Mouse (Mus musculus) embryo, embryonic 11.5 days (tissue): ENCODE data around the gene Mettl16.
"Not testable (repeated sequence)": the region's sequence is repeated elsewhere in the genome, so short reads cannot be mapped to it uniquely, and the experiment has no call there.

Source experiments
- DNase-seq: peaks from one replicate; pipeline ENCODE4 v3.0.0-alpha.2; 2012; ENCODE audit warnings: low read depth, low spot score

The Mettl16 gene

GRCm38 (mm10) chr11:74772386-74772785, 1.8 kb downstream of the Mettl16 start:
- no peak for DNase-seq

GRCm38 (mm10) chr11:74792874-74793273, 22.2 kb downstream of the Mettl16 start:
- no peak for DNase-seq

- no peak for DNase-seq
Measured at GRCm38 (mm10) chr11:74800658-74801057, 30.0 kb downstream of the Mettl16 start.

GRCm38 (mm10) chr11:74804081-74804627, 33.5 kb downstream of the Mettl16 start:
- no peak for DNase-seq

- no peak for DNase-seq
Measured at GRCm38 (mm10) chr11:74807246-74807882, 36.7 kb downstream of the Mettl16 start.

- DNase-seq: no peak
Measured at GRCm38 (mm10) chr11:74808251-74808853, 37.7 kb downstream of the Mettl16 start.

GRCm38 (mm10) chr11:74810134-74810533, 39.5 kb downstream of the Mettl16 start:
- DNase-seq: no peak

GRCm38 (mm10) chr11:74811027-74811426, 40.4 kb downstream of the Mettl16 start:
- not testable (repeated sequence) for DNase-seq

- no peak for DNase-seq
Measured at GRCm38 (mm10) chr11:74811538-74811937, 40.9 kb downstream of the Mettl16 start.

GRCm38 (mm10) chr11:74815795-74816194, 45.2 kb downstream of the Mettl16 start:
- no peak for DNase-seq

- DNase-seq: no peak
Measured at GRCm38 (mm10) chr11:74820921-74821320, 50.3 kb downstream of the Mettl16 start.

- DNase-seq: no peak
Measured at GRCm38 (mm10) chr11:74821463-74821862, 50.8 kb downstream of the Mettl16 start.

GRCm38 (mm10) chr11:74822746-74823440, 52.3 kb downstream of the Mettl16 start:
- DNase-seq: no peak

GRCm38 (mm10) chr11:74826151-74826550, 55.5 kb downstream of the Mettl16 start:
- DNase-seq: no peak

GRCm38 (mm10) chr11:74826702-74827101, 56.1 kb downstream of the Mettl16 start:
- no peak for DNase-seq

- no peak for DNase-seq
Measured at GRCm38 (mm10) chr11:74827791-74828403, 57.3 kb downstream of the Mettl16 start.

GRCm38 (mm10) chr11:74828404-74828931, 57.8 kb downstream of the Mettl16 start:
- DNase-seq: no peak

GRCm38 (mm10) chr11:74828965-74829550, 58.4 kb downstream of the Mettl16 start:
- DNase-seq: no peak

GRCm38 (mm10) chr11:74829812-74830211, 59.2 kb downstream of the Mettl16 start:
- DNase-seq: peak; percentile 76

GRCm38 (mm10) chr11:74830256-74831161, 59.9 kb downstream of the Mettl16 start, which contains the start of gene Mnt:
TSS of gene Mnt (plus strand) at chr11:74830920.
- peak; percentile 95 for DNase-seq
